Comparison of ENCODE assay signal across 21 mouse cellular contexts in the genomic region with DNA sequence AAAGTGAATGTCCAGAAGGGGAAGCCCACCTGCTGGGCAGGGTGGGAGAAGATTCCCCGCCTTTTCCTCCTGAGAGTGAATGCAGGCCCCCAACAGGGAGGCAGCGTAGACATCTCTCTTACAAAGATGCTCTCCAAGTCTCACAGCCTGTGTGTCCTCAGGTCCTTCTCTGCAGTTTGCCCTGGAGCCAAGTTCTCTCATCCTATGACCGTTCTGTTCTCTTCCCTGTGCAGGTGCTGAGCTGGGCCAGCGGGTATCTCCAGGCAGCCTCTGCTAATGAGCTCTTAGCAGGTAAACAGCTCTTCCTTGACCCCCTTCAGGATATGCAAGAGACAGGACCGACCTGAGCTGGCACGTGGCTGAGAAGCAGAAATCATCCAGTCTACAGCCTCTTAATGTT. TPM values are rescaled to one million over a fixed set of nuclear protein-coding genes. Genes with fewer than 3 reads are reported as not detected.
"Had no signal": no experiment of that assay in that cellular context is flagged by ENCODE, and none has a peak within 500 bp of the region (broad histone marks: within the 10 kb centered on the region; RNA-seq: fewer than 3 reads in every experiment).

No protein-coding gene starts in this region.

- H3K36me3 ChIP-seq: lung, embryonic 15.5 days; midbrain, embryonic 12.5 days; neural tube, embryonic 12.5 days had no signal

- DNase-seq: lung, adult 2 months; lung, postnatal 14 days; lung, postnatal 36 days; midbrain, embryonic 14.5 days; right cerebral cortex, postnatal 14 days; thymus, adult 18-20 months; thymus, postnatal 14 days; thymus, postnatal 36 days had no signal

- H3K9ac ChIP-seq: lung, embryonic 15.5 days; midbrain, embryonic 12.5 days; neural tube, embryonic 12.5 days had no signal

- H3K4me3 ChIP-seq: lung, embryonic 15.5 days; megakaryocyte, embryonic 14.5 days; midbrain, embryonic 12.5 days; neural tube, embryonic 12.5 days had no signal

- H3K4me2 ChIP-seq: lung, embryonic 15.5 days; midbrain, embryonic 12.5 days; neural tube, embryonic 12.5 days had no signal

- H3K27ac ChIP-seq: lung, embryonic 15.5 days; macrophage; midbrain, embryonic 12.5 days; neural tube, embryonic 12.5 days had no signal

- H3K9me3 ChIP-seq: lung, embryonic 15.5 days; megakaryocyte, embryonic 14.5 days; midbrain, embryonic 12.5 days; neural tube, embryonic 12.5 days had no signal

- ATAC-seq: lung, postnatal 0 days had no signal

RNA-seq across cellular contexts. Expression of a gene that starts 38.5 kb away (rescaled TPM):
- total RNA-seq: megakaryocyte progenitor cell, adult 5-6 weeks; midbrain, postnatal 0 days; monocyte, adult 5-6 weeks; neutrophil, adult 5-6 weeks had no signal
- polyA plus RNA-seq: liver, embryonic 16.5 days; lung, embryonic 15.5 days; lung, postnatal 0 days; macrophage; midbrain, embryonic 12.5 days; midbrain, embryonic 14.5 days; midbrain, postnatal 0 days; neural tube, embryonic 12.5 days; stomach, embryonic 14.5 days; stomach, embryonic 16.5 days had no signal
